Mouse (Mus musculus) midbrain, postnatal 0 days (tissue): Measurements from ENCODE around the gene Cyfip1. TPM values are rescaled to one million over a fixed set of nuclear protein-coding genes. Genes with fewer than 3 reads are reported as not detected.

Experiments
- ATAC-seq: fragments of 200-750 bp; cut with Nextera tagmentation; 2 replicates; pipeline ENCODE4 v1.8.0; 2017; ENCODE audit warnings: moderate number of reproducible peaks, mild to moderate bottlenecking, moderate TSS enrichment, moderate library complexity; ENCODE audit not compliant: low FRiP score
- DNase-seq: peaks from one replicate; pipeline ENCODE4 v3.0.0-alpha.2; 2015; ENCODE audit warnings: low spot score
- H3K27ac ChIP-seq: fragments of 300-500 bp; sonication (generic); 2 replicates; pipeline ENCODE4 v1.5.1; 2014; ENCODE audit warnings: low read depth, mild to moderate bottlenecking, low read length, mixed read lengths
- H3K27me3 ChIP-seq: fragments of 300-500 bp; sonication (generic); 2 replicates; pipeline ENCODE4 v1.6.1; 2014; ENCODE audit warnings: low read length, control low read depth, mixed read lengths; ENCODE audit not compliant: insufficient read depth
- H3K36me3 ChIP-seq: fragments of 300-500 bp; sonication (generic); 2 replicates; pipeline ENCODE4 v1.6.1; 2014; ENCODE audit warnings: low read length, control low read depth, mixed read lengths; ENCODE audit not compliant: insufficient read depth
- H3K4me1 ChIP-seq: fragments of 300-500 bp; sonication (generic); 2 replicates; pipeline ENCODE4 v1.6.1; 2014; ENCODE audit warnings: mild to moderate bottlenecking, control low read depth, antibody characterized with exemption, low read length, mixed read lengths; ENCODE audit not compliant: insufficient read depth
- H3K4me2 ChIP-seq: fragments of 300-500 bp; sonication (generic); 2 replicates; pipeline ENCODE4 v1.6.1; 2014; ENCODE audit warnings: low read depth, mild to moderate bottlenecking, low read length, mixed read lengths; ENCODE audit not compliant: poor library complexity, severe bottlenecking
- H3K4me3 ChIP-seq: fragments of 300-500 bp; sonication (generic); 2 replicates; pipeline ENCODE4 v1.5.1; 2014; ENCODE audit warnings: low read depth, mild to moderate bottlenecking, low read length, moderate library complexity
- H3K9ac ChIP-seq: fragments of 300-500 bp; sonication (generic); replicated peaks from 2 replicates; pipeline ENCODE4 v1.6.1; 2014; ENCODE audit warnings: mild to moderate bottlenecking, low read length, moderate library complexity, mixed read lengths; ENCODE audit not compliant: poor library complexity, severe bottlenecking
- H3K9me3 ChIP-seq: fragments of 300-500 bp; sonication (generic); 2 replicates; pipeline ENCODE4 v1.6.1; 2016; ENCODE audit warnings: low read length, control low read depth
- CTCF ChIP-seq: IDR thresholded peaks from 2 replicates; pipeline ENCODE4 v1.5.1; 2016; ENCODE audit warnings: antibody characterized with exemption, mild to moderate bottlenecking
- WGBS: fragments of 180-500 bp; shearing (Covaris S2); extraction: QIAGEN DNeasy Blood & Tissue Kit; methylation state at CpG from one replicate; pipeline ENCODE4 v1.1.7; 2014; 5-methylcytosine and 5-hydroxymethylcytosine counted together
- polyA plus RNA-seq: library from polyadenylated mRNA; unstranded; fragments of >200 nt; fragmentation: Nextera tagmentation; extraction: Ambion mirVana; gene quantifications from 2 replicates; pipeline ENCODE4 v1.2.1, GENCODE M21; 2015
- total RNA-seq: library from RNA; depleted of rRNA; stranded (reverse); fragments of >200 nt; gene quantifications from 2 replicates; pipeline ENCODE4 v1.2.3, GENCODE M21; 2014

Cyfip1 gene
- total and polyA plus RNA-seq, 2 experiments from 2014 or later, result 31.4 to 49.5 TPM

- H3K4me1 ChIP-seq, result no peaks in the 10 kb centered on the region
- no peak overlapping the region for H3K9ac ChIP-seq
- no peaks in the 10 kb centered on the region for H3K27me3 ChIP-seq
- TF ChIP-seq CTCF, result no peak
- H3K4me3 ChIP-seq, result no peak overlapping the region
- no peaks in the 10 kb centered on the region for H3K36me3 ChIP-seq
- H3K4me2 ChIP-seq, result no peak overlapping the region
- DNase-seq (no peak), ATAC-seq (no peak)
- whole genome bisulfite sequencing, result 79% methylated on average over 2 of the region's 2 CpGs
- no peaks in the 10 kb centered on the region for H3K9me3 ChIP-seq
- no peak overlapping the region for H3K27ac ChIP-seq
Observed at GRCm38 (mm10) chr7:55859518-55859872, 17.9 kb downstream of the Cyfip1 start.

- DNase-seq (no peak), ATAC-seq (no peak)
- Histone ChIP-seq H3K4me1 (no peaks in the 10 kb centered on the region), H3K4me3 (no peak overlapping the region), H3K27ac (no peak overlapping the region), H3K9me3 (no peaks in the 10 kb centered on the region), H3K9ac (no peak overlapping the region), H3K36me3 (no peaks in the 10 kb centered on the region), H3K27me3 (no peaks in the 10 kb centered on the region), H3K4me2 (no peak overlapping the region)
- WGBS, result 75% methylated on average over 6 of the region's 6 CpGs
- TF ChIP-seq CTCF, result no peak
Observed at GRCm38 (mm10) chr7:55859956-55860355, 18.4 kb downstream of the Cyfip1 start.

- TF ChIP-seq CTCF, result no peak
- DNase-seq (no peak), ATAC-seq (no peak)
Observed at GRCm38 (mm10) chr7:55861175-55861574, 19.6 kb downstream of the Cyfip1 start.

GRCm38 (mm10) chr7:55865044-55865443, 23.5 kb downstream of the Cyfip1 start:
- Histone ChIP-seq H3K27me3 (no peaks in the 10 kb centered on the region), H3K27ac (no peak overlapping the region)
- TF ChIP-seq CTCF, result no peak

More at GRCm38 (mm10) chr7:55861175-55861574, 19.6 kb downstream of the Cyfip1 start:
- Histone ChIP-seq H3K27ac (no peak overlapping the region), H3K4me1 (no peaks in the 10 kb centered on the region), H3K4me3 (no peak overlapping the region), H3K9ac (no peak overlapping the region), H3K9me3 (no peaks in the 10 kb centered on the region), H3K36me3 (no peaks in the 10 kb centered on the region), H3K27me3 (no peaks in the 10 kb centered on the region), H3K4me2 (no peak overlapping the region)
- WGBS, result 92% methylated on average over 4 of the region's 4 CpGs

GRCm38 (mm10) chr7:55865750-55866416, 24.3 kb downstream of the Cyfip1 start:
- DNase-seq, result no peak
- no peak for TF ChIP-seq CTCF
- H3K36me3 ChIP-seq, result no peaks in the 10 kb centered on the region
- H3K9me3 ChIP-seq, result no peaks in the 10 kb centered on the region
- H3K4me3 ChIP-seq, result no peak overlapping the region
- no peak overlapping the region for H3K4me2 ChIP-seq
- H3K27ac ChIP-seq, result no peak overlapping the region
- H3K9ac ChIP-seq, result no peak overlapping the region
- H3K27me3 ChIP-seq, result no peaks in the 10 kb centered on the region
- H3K4me1 ChIP-seq, result no peaks in the 10 kb centered on the region
- WGBS, result 76% methylated on average over 8 of the region's 8 CpGs
- no peak for ATAC-seq

More at GRCm38 (mm10) chr7:55865044-55865443, 23.5 kb downstream of the Cyfip1 start:
- Histone ChIP-seq H3K9me3 (no peaks in the 10 kb centered on the region), H3K9ac (no peak overlapping the region), H3K4me2 (no peak overlapping the region), H3K4me3 (no peak overlapping the region), H3K36me3 (no peaks in the 10 kb centered on the region), H3K4me1 (no peaks in the 10 kb centered on the region)
- no peak for ATAC-seq
- DNase-seq, result no peak

- Histone ChIP-seq H3K36me3 (peaks cover 5% of the 10 kb centered on the region; the same call in 1 of the 2 replicates), H3K4me2 (no peak overlapping the region), H3K9ac (no peak overlapping the region), H3K27me3 (no peaks in the 10 kb centered on the region), H3K27ac (no peak overlapping the region), H3K4me1 (no peaks in the 10 kb centered on the region), H3K4me3 (no peak overlapping the region), H3K9me3 (no peaks in the 10 kb centered on the region)
- ATAC-seq, result no peak
- 73% methylated on average over 7 of the region's 7 CpGs for WGBS
- no peak for TF ChIP-seq CTCF
- no peak for DNase-seq
Observed at GRCm38 (mm10) chr7:55868247-55868646, 26.7 kb downstream of the Cyfip1 start.
